Mouse (Mus musculus) erythroblast, adult 5-6 weeks (primary cell): ENCODE results near the gene Lsamp. TPM values are rescaled to one million over a fixed set of nuclear protein-coding genes. Genes with fewer than 3 reads are reported as not detected.

Source experiments
- ATAC-seq: replicated peaks from 2 replicates; pipeline ENCODE4 v1.8.0; 2016; ENCODE audit warnings: moderate number of reproducible peaks, mild to moderate bottlenecking, moderate TSS enrichment, inconsistent platforms; ENCODE audit not compliant: poor library complexity, low FRiP score, severe bottlenecking
- total RNA-seq, 2 experiments: library from RNA; stranded (forward) in 1 of 2; stranded (reverse) in 1 of 2; fragments of 150-400 nt in 1 of 2; fragments of 200-764, 138-1000 nt in 1 of 2; gene quantifications; 2 replicates each; pipeline versions ENCODE4 v1.2.3 to v1.2.4; 2015 to 2017; ENCODE audit warnings: low replicate concordance in 2 of 2

Lsamp gene
- total RNA-seq, 2 experiments from 2014 or later = not detected

DNA sequence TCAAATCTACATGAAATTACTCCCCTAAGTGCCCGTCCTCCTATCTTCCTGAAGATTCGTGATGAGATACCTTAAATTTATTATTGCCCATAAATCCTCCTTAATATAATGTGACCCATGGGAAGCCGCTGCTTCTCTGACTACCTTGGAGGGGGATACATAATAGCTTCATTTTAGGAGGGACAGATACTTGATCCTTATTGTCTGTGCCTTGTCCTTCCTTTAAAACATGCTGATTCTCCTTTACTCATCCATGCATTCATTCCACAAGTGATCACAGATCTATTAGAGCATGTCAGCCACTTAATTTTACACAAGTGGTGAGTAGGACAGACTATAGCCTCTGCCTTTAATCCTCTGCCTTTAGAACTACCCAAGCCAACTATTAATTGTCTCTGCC is 1426.5 kb downstream of the Lsamp start:
- ATAC-seq = no peak

DNA sequence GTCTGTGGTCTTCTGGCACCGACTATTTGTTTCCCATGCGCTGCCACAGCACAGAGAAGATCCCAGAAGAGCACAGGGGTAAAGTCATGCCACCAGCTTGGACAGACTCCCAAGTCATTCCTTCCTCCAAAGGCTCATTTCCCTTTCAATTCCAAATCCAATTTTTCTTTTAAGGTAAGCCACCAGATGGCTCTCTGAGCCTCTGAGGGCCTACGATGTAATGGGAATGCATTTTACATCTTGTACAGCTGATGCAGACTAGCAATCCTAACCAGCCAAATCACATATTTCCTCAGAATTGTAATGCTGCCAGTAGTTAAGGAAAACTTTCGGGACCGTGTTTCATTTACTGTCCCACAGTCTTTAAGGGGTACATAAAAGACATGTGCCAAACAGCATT is 1433.2 kb downstream of the Lsamp start:
- no peak for ATAC-seq

GRCm38 (mm10) chr16:41467391-41467790 is 1483.2 kb downstream of the Lsamp start:
- no peak for ATAC-seq

DNA sequence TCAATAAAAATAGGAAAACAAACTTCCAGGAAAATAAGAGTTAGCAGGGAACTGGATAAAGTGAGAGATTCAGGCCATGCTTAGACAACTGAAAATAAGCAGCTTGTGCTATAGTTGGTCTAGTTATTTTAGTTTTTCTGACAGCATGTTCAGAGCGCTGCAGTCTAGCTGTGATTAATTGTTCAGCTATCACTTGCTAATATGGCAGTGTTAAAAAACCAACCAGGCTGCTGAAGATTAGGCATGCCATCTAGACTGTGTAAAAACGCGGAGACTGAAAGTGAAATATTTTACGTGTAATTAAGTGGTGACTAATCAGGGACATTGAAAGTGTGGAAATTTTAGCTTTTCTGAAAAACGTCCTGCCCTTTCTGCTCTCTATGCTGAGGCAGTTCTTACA is 1494.5 kb downstream of the Lsamp start:
- ATAC-seq = no peak

DNA sequence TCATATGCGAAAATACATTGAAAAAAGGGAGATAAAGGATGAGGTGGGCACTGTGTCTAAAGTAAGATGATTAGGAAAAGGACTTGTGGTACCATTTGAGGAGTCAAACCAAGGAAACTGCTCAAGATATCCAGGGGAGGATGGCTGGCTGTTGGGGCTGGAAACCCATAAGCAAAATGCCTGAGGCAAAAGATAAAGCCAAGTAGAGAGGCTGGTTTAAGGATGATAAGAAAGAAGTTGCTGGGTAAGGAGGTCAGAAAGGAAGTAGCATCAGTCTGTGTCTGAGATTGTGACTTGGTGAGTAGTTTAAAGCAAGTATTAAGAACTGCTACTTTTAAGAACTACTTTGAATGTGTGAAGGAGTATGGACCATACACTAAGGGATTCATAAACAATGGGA is 1497.7 kb downstream of the Lsamp start:
- ATAC-seq = no peak

- no peak for ATAC-seq
Measured at GRCm38 (mm10) chr16:41510915-41511552, 1526.9 kb downstream of the Lsamp start.

DNA sequence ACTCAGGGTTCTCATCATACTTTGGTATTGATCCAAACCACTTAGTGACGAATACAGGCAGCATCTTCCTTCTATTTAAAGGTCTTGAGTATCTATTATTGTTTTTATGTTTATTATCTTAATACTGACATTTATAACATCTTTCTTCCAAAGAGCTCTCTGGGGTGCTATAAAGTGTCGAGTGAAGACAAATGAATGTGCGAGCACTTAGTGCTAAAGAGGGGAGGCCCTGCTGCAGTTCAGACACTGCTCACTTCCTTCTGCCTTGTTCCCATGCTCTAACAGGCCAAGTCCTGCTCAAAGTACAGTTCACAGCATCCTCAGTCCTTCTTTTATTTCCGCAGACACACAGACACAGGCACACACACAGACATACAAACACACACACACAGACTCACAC is 1537.4 kb downstream of the Lsamp start:
- no peak for ATAC-seq

GRCm38 (mm10) chr16:41524266-41524665 is 1540.1 kb downstream of the Lsamp start:
- ATAC-seq = no peak

DNA sequence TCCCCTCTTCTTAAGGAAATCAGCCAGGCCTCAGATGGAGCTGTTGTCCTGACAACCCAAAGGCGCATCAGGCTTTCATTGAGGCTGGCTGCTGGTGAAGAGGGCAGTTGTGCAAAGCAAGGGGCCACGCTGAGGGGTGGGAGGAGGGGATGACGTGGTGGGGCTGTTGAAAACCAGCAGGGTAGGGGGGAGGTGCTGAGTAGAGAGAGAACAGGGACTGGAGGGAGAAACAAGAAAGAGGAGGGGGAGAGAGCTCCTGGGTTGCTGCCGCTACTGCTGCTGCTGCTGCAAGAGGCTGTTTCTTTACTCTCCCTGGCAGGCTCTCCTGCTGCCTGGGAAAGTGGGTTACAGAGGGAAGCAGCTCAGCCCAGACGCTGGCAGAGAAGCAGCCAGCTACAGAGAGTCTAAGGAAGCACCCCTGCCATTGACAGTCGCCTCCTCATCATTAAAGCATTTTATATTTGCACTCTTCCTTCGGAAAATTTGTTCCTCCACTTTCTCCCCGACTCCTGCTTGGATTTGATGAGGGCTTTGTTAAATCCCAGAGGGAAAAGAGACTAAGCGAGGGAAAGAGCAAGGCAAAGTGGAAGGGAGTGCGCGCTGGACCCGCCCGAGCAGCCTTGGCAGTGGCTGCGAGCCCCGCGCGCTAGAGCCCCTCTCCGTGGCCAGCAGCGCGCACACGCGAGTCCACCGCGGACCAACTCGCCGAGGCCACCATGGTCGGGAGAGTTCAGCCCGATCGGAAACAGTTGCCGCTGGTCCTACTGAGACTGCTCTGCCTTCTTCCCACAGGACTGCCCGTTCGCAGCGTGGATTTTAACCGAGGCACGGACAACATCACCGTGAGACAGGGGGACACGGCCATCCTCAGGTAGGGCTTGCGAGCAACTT is 1548.7 kb downstream of the Lsamp start:
- no peak for ATAC-seq

DNA sequence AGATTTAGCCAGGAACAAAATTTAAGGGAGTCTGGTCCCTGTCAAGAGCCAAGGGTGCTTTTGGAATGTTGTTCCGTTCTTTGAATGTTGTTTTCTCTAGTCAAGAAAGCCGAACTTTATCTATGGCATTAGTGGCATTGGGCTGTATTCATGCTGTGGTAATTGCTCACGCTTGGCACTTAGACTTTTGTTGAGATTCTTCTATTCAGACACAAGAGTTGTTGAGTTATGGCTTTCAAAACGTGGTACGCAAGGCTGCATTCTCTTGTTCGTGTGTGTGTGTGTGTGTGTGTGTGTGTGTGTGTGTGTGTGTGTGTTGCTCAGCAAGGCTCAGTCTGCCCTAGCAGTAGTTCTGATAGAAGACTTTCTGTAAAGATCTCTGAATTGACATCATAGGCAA is 1549.5 kb downstream of the Lsamp start:
- no peak for ATAC-seq

DNA sequence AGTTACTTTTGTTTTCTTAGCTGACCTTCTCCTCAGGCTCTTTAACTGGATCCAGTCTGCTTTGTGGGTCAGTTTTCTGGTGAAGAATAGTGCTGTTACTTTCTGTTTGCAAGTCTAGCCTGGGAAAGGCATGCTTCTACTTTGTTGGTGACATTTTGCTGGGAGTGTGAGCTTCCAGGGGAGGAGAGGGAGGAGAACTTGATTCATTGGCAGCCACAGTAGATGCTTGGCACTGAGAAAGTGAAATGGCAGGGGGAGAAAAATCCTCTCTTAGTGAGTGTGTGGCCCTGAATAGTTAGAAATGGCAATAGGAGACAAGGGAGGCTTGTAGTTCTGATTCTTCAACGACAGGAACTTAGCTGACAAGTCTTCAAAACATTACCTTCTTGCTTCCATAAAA is 1551.6 kb downstream of the Lsamp start:
- ATAC-seq = no peak

DNA sequence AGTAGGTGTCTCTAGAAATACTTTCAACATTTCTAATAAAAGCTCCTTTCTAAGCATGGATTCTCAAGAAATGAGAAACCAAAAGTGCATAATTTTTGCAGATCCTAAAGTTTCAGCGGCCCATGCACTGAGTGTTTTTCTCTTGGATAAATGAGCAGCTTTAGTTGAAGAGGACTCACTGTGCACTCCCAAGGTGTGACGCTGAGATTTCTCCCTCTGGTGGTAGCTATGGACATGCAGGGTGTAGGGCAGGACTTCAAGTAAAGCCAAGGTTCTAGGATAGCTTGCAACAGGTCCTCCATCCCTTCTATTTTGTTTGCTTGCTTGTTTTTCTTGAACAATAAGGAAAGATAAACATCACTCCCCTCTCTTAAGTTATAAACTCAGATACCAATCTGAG is 1558.5 kb downstream of the Lsamp start:
- ATAC-seq = no peak

GRCm38 (mm10) chr16:41551164-41551563 is 1567.0 kb downstream of the Lsamp start:
- ATAC-seq = no peak

DNA sequence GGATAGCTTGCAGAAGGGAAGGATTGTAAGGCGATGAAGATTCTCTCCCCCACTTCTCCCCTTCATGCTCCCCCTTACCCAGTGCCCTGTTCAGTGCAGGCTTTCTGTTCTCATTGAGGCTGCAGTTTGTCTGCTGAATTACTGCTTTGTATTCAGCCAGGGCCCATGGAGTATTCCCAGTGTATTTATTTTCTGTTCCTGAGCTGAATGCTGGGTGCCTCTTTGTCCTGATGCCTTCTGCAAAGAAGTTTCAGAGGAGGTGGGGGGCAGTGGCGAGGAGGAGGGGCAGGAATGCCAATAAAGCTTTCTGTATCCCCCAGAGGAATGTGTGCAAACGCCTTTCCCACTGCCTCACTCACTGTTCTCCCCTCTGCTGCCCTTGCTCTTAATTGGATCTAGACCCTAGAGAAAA is 1567.7 kb downstream of the Lsamp start:
- ATAC-seq = no peak

DNA sequence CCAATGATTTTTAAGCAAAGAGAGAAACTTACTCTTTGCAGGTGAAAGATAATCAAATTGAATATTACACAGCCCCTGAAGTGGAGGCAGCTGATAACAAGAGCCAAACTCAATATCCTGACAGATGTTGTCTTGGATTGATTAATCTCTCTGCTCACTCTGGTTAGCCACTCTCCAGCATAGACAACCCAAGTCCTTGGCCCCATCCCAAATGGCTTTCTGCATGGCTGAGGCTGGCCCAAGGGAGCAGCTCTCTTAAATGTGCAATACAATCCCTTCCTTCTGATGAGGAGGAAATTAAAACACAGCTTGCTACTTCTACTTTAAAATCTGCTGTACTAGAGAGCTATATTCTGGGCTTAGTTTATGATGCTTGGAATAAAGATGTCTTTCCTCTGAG is 1572.9 kb downstream of the Lsamp start:
- ATAC-seq = no peak

DNA sequence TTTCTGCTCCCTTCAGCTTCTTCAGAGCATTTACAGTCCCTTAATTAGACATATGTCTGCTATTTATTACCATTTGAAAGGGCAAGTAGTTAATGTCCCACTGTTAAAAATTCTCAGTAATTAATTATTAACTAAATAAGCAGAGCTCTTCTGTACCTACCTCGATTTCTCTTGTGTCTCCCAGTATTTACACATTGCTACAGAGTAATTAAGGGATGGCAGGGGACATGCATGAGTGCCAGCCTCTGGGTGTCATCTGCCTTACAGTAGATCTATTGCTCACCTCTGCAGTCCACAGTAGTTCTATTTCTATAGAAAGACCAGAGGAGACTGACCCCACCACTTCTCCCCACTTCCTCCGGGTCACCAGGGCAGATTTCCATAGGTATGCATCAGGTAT is 1581.1 kb downstream of the Lsamp start:
- no peak for ATAC-seq

DNA sequence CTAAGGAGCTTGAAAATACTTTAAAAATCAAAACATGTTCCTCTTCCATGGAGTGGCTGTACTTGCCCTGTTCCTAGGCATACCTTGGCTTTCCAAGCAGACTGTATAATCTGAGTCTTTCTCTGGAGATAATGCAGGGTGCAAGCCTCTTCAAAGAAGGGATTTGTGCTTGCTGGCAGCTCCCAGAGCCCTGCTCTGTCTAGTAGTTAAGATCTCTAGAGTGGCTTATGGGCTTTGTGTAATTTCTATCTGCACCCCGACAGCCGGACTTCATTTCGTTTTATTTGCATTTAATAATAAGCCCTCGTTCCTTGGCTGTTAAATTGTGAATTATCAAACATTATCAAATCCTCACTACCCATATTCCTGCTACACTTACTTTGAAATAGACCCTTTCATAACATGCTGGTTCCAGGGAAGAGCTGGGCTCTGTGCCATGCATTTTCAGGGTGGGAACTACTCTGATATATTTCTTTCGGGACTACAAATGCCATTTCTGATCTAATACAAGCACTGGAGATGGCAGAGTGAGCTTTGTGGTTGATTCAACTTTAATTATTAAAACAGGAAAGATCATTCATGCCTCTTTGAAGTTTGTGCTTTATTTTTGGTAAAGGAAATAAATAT is 1604.6 kb downstream of the Lsamp start:
- ATAC-seq = no peak

DNA sequence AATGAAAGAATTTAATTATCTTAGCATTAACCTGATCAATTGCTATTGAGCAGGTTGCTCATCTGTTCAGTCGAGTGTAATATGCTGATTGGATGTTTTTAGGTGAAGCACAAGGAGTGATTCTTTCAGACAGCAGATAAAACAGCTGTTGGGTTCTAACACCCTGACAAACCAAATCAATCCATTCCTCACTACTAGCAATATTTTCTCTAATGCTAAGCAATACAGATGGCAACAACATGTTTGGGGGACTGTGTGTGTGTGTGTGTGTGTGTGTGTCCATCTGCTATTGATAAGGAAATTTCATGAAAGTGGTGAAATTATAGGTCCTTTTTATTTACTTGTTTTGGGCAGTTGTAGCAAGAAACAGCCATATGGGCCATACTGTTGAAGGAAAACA is 1628.1 kb downstream of the Lsamp start:
- no peak for ATAC-seq

DNA sequence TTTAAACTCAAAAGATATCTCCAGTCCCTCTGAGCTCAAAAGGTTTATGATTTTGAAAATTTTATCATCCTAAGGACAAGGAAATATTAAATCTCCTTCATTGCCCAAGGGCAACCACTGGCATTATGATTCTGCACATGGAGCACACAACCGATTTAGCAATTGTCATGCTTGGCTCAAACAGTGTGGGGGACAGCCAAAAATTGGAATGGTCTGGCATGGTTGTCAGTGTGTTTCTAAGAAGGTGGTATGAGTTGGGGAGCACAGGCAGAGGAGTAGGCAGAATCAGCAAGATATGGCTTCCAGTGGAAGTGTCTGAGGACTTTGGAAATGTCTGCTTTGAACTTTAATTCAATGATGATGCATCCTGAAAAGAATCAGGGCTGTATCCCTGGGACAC is 1639.7 kb downstream of the Lsamp start:
- no peak for ATAC-seq

- ATAC-seq = no peak
Measured at GRCm38 (mm10) chr16:41633898-41634297, 1649.7 kb downstream of the Lsamp start.

GRCm38 (mm10) chr16:41640876-41641275 is 1656.7 kb downstream of the Lsamp start:
- no peak for ATAC-seq
